Mouse (Mus musculus): ENCODE data around the gene Sox2.

Gene Sox2

GRCm38 (mm10) chr3:34643536-34644115 is 6.6 kb upstream of the Sox2 start:
- no peak for DNase-seq (ENCODE audit: low read depth, low spot score)

GRCm38 (mm10) chr3:34646169-34646568 is 4.0 kb upstream of the Sox2 start:
- no peak for DNase-seq (ENCODE audit: low read depth, low spot score)

- DNase-seq (ENCODE audit: low read depth, low spot score) = peak; percentile 41
Observed at GRCm38 (mm10) chr3:34647688-34648087, 2.5 kb upstream of the Sox2 start.

- no peak for DNase-seq (ENCODE audit: low read depth, low spot score)
Observed at GRCm38 (mm10) chr3:34648105-34648832, 1.9 kb upstream of the Sox2 start.

DNA sequence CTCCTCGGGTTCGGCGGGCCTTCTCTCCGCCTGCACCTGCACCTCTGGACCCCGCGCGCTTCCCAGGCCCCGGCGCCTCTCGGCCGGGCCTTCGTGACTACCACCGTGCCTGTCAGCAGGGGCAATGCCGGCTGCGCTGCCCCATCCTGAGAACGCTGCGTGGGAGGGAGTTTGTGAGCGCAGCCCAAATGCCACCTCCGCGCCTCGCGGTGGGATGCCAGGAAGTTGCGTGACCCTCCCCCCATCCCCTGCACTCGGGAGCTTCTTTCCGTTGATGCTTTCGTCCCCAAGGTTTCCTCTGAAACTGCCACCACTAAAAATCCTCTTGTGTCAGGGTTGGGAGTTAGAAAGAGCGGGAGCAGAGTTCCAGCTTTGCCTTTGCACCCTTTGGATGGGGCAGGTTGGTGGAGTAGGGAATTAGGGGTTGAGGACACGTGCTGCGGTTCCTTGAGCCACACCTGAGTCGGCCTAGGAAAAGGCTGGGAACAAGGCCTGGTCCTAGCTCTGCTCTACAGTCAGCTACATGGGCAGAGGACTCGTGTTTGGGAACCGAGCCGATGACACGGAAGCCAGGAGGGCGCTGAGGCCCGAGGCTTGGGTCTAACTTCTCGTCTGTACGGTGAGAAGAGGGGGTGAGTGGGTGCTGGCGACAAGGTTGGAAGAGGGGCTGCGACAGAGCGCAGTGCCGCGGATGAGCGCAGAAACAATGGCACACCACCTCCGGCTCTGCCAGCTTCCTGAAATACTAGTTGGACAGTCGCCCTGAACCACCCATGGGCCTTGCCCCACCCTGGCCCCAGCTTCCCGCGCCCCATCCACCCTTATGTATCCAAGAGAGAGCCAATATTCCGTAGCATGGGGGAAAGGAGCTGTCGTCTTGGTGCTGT is 1.1 kb upstream of the Sox2 start:
- no peak for DNase-seq (ENCODE audit: low read depth, low spot score)

GRCm38 (mm10) chr3:34650621-34651361 is 586 bp downstream of the Sox2 start:
- DNase-seq (ENCODE audit: low read depth, low spot score) = no peak

DNA sequence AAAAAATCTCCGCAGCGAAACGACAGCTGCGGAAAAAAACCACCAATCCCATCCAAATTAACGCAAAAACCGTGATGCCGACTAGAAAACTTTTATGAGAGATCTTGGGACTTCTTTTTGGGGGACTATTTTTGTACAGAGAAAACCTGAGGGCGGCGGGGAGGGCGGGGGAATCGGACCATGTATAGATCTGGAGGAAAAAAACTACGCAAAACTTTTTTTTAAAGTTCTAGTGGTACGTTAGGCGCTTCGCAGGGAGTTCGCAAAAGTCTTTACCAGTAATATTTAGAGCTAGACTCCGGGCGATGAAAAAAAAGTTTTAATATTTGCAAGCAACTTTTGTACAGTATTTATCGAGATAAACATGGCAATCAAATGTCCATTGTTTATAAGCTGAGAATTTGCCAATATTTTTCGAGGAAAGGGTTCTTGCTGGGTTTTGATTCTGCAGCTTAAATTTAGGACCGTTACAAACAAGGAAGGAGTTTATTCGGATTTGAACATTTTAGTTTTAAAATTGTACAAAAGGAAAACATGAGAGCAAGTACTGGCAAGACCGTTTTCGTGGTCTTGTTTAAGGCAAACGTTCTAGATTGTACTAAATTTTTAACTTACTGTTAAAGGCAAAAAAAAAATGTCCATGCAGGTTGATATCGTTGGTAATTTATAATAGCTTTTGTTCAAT is 1.4 kb downstream of the Sox2 start:
- DNase-seq (ENCODE audit: low read depth, low spot score) = no peak

GRCm38 (mm10) chr3:34652616-34653015 is 2.4 kb downstream of the Sox2 start:
- DNase-seq (ENCODE audit: low read depth, low spot score) = no peak

GRCm38 (mm10) chr3:34653235-34653976 is 3.2 kb downstream of the Sox2 start:
- no peak for DNase-seq (ENCODE audit: low read depth, low spot score)

DNA sequence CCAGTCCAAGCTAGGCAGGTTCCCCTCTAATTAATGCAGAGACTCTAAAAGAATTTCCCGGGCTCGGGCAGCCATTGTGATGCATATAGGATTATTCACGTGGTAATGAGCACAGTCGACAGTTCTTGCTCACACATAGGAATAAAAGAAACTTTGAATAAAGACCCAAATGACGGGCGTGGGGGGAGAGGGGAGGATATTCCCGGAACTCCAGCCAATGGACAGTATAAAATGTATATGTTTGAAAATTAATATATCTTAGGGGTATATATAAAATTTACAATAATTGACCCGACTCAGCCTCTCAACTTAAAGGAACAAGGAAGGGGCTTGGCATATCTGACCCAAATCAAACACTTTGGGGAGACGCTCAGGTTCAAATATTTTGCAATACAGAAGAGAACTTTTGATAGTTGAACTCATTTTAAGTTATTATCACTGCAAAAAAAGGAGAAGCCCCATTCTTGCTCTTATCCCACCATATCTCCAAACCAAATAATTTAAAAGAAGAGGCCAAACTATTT is 3.8 kb downstream of the Sox2 start:
- DNase-seq (ENCODE audit: low read depth, low spot score) = no peak

DNA sequence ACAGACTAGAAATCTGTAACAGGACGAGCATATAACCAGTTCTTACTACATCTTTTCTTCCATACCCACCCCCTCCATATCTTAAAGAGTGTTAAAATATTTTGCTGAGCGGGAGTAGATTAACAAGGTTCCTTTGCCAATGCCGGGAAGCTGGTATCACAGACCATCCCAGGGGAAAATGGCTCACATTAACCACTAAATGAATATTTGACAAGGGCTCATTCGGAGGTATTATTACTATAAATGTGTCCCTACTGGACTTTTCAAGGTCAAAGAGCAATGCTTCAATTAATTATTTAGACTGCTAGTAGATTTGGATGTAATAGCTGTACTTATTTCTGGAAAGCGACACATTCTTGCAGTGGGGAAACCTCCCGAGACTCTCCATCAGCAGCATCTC is 4.6 kb downstream of the Sox2 start:
- DNase-seq (ENCODE audit: low read depth, low spot score) = no peak

DNA sequence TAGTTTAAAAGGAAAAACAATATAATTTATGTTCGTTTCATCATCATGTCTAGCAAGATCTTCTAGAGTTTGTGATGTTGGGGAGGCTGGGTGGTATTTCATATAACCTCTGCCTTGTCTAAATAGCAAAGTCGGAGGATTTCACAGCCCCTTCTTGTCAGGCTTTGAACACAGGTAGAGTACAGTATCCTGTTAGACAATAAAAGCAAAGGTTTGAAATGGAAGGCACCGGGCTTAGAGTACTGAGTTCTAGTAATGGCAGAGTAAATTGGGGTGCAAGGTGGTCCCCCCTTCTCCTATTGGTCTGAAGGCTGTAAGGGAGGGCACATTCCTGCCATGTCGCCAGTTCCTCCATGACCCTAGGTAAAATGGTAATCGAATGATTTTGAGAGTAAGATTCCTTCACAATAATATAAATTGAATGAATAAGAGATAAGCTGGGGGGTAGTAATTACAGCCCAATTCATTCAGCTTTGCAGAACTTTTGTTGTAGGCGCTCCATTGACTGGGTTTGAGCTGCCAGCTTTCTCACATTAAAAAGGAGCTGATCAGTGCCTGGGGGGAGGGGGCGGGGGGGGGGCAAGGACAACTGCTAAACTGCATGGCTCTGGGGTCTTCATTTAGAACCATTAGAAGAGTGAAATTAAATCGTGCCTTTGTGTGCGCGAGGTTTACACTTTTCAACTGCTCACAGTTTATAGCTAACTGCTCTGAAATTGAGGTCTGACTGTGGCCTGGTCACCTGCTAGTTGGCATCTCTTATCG is 5.3 kb downstream of the Sox2 start:
- DNase-seq (ENCODE audit: low read depth, low spot score) = no peak

DNA sequence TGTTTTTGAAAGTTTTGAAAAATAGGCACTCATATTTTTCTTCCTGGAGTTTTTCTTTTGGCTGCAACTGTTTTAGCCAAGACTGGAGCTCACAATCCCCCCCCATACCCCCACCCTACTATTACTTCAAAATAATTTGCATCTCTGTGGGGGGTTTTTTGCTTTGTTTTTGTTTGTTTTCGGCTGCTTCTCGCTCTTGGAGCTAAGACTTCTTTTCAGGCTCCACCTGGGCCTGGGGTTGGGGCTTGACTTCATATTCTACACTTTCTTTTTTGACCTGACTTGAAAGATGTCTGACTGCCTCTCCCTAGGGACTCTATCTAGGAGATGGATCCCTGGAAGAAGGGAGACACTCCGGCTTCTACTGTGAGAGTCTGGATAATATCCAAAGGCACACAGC is 5.9 kb downstream of the Sox2 start:
- no peak for DNase-seq (ENCODE audit: low read depth, low spot score)

DNA sequence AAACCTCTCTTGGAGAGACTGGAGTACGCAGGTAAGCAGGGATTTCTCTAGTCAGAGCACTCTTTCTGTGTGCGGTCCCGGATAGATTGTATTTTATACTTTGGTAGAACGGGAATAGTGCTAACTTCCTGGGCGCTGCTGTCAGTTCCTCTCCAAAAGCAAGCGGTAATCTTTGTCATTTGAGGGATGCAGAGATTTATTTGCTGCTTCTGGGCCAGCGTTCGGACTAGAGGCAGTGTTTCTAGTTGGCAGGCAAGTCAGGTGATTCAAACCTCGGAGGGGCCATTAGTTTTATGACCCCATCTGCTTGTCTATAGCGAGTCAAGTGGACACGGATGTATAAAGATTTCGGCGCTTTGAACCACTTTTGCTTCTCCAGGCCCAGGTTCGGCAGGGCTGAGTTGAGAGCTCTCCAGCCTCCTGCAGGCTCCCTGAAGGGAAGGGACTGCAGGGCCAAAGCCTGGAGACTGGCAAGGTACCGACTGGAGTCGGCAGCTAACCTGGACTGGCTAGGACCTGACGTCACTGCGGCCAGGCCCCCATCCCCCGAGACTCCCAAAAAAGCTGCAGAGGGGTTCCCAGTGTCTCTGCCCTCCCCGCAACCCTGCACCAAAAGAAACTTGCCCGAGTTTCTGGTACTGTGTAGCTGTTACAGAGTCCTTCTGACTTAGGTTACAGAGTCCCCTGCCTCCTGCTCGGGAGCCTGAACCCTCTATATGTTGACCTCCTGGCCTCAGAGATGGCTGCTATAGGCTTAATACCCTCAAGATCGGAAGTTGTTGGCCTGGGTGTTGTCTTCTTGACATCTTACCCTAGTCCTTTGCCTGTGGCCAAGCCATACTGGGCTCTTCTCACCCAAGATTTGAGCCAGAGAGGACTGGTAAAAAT is 6.9 kb downstream of the Sox2 start:
- DNase-seq (ENCODE audit: low read depth, low spot score) = no peak

DNA sequence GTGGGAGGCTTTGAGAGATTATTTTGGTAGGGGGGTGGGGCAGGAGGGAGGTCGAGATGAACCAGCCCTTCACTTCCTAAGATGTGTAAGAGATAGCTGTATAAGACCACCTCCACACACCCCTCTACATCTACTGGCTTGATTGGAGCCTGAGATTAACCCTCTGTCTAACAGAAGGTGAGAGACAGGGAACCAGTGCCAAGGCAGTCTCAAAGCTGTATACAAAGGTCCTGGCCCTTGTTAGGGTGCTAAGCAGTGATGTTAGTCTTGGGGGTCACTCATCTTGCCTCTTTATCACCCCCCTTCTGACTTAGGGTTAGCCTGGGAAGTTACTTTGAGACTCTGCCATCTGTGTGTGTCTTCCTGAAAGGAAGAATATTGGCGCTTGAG is 7.5 kb downstream of the Sox2 start:
- no peak for DNase-seq (ENCODE audit: low read depth, low spot score)

- no peak for DNase-seq (ENCODE audit: low read depth, low spot score)
Observed at GRCm38 (mm10) chr3:34658241-34658965, 8.2 kb downstream of the Sox2 start.

GRCm38 (mm10) chr3:34658966-34659535 is 8.8 kb downstream of the Sox2 start:
- DNase-seq (ENCODE audit: low read depth, low spot score) = no peak

DNA sequence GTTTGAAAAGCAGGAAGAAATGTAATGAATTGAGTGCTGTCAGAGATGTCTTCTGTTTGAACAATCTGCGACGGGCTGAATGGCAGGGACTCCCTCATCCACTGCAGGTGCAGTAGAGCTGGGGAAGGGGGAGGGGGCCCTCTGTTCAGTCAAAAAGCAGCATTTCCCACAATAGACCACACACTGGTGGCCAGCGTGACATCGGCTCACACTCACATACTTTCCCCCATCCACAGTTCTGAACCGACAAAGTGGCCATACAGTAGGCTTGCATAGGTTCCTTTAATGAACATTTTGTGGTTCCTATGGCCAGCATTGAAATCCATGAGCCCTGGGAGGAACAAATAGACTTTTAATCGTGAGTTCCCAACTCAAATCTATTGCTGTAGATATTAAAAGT is 9.7 kb downstream of the Sox2 start:
- DNase-seq (ENCODE audit: low read depth, low spot score) = no peak
